Mouse (Mus musculus): ENCODE results near the gene Ptrh1. TPM values are rescaled to one million over a fixed set of nuclear protein-coding genes. Genes with fewer than 3 reads are reported as not detected.
A peak's percentile ranks its signal among the peaks of the same experiment; 100 is the strongest.

Ptrh1 gene
- polyA plus RNA-seq, 1 experiment from 2014 or later, result 1.2 TPM

- H3K27me3 ChIP-seq (ENCODE audit: control insufficient read depth, insufficient read depth, low read depth, low read length), result no peaks in the 10 kb centered on the region
- H3K27ac ChIP-seq (ENCODE audit: low read length), result no peak overlapping the region
- ATAC-seq (ENCODE audit: low read depth), result no peak
- H3K9me3 ChIP-seq (replicated peaks; ENCODE audit: control insufficient read depth, low read length), result no peaks in the 10 kb centered on the region
- no peaks in the 10 kb centered on the region for H3K36me3 ChIP-seq (ENCODE audit: control insufficient read depth, insufficient read depth)
- 71% methylated on average over 7 of the region's 7 CpGs for WGBS (ENCODE audit: insufficient replicate concordance)
- no peak overlapping the region for H3K4me3 ChIP-seq (ENCODE audit: low read depth, low read length)
- H3K4me2 ChIP-seq (ENCODE audit: low read depth, low read length), result no peak overlapping the region
- H3K4me1 ChIP-seq (ENCODE audit: control insufficient read depth, low read depth, low read length), result no peaks in the 10 kb centered on the region
- H3K9ac ChIP-seq (ENCODE audit: low read depth, low read length), result no peak overlapping the region
These were observed 25.4 kb upstream of the Ptrh1 start for GRCm38 (mm10) chr2:32750199-32750598.

GRCm38 (mm10) chr2:32750887-32751664 is 24.5 kb upstream of the Ptrh1 start:
- ATAC-seq (ENCODE audit: low read depth), result peak; percentile 84
- Histone ChIP-seq H3K9ac (ENCODE audit: low read depth, low read length) (no peak overlapping the region), H3K27me3 (ENCODE audit: control insufficient read depth, insufficient read depth, low read depth, low read length) (no peaks in the 10 kb centered on the region), H3K4me2 (ENCODE audit: low read depth, low read length) (peak overlapping the region; percentile 42), H3K27ac (ENCODE audit: low read length) (no peak overlapping the region), H3K9me3 (replicated peaks; ENCODE audit: control insufficient read depth, low read length) (no peaks in the 10 kb centered on the region), H3K36me3 (ENCODE audit: control insufficient read depth, insufficient read depth) (no peaks in the 10 kb centered on the region), H3K4me3 (ENCODE audit: low read depth, low read length) (peak overlapping the region; percentile 24), H3K4me1 (ENCODE audit: control insufficient read depth, low read depth, low read length) (no peaks in the 10 kb centered on the region)
- WGBS (ENCODE audit: insufficient replicate concordance), result 62% methylated on average over 31 of the region's 31 CpGs

GRCm38 (mm10) chr2:32751665-32752033 is 23.9 kb upstream of the Ptrh1 start:
- Histone ChIP-seq H3K36me3 (ENCODE audit: control insufficient read depth, insufficient read depth) (no peaks in the 10 kb centered on the region), H3K4me2 (ENCODE audit: low read depth, low read length) (peak overlapping the region; percentile 42), H3K4me3 (ENCODE audit: low read depth, low read length) (peak overlapping the region; percentile 24), H3K27ac (ENCODE audit: low read length) (no peak overlapping the region), H3K27me3 (ENCODE audit: control insufficient read depth, insufficient read depth, low read depth, low read length) (no peaks in the 10 kb centered on the region), H3K4me1 (ENCODE audit: control insufficient read depth, low read depth, low read length) (peaks cover under 1% of the 10 kb centered on the region; the same call in 1 of the 2 replicates), H3K9me3 (replicated peaks; ENCODE audit: control insufficient read depth, low read length) (no peaks in the 10 kb centered on the region), H3K9ac (ENCODE audit: low read depth, low read length) (no peak overlapping the region)
- ATAC-seq (ENCODE audit: low read depth), result no peak
- WGBS (ENCODE audit: insufficient replicate concordance), result 59% methylated on average over 9 of the region's 10 CpGs

- H3K27me3 ChIP-seq (ENCODE audit: control insufficient read depth, insufficient read depth, low read depth, low read length), result no peaks in the 10 kb centered on the region
- ATAC-seq (ENCODE audit: low read depth), result peak; percentile 30
- no peaks in the 10 kb centered on the region for H3K36me3 ChIP-seq (ENCODE audit: control insufficient read depth, insufficient read depth)
- H3K4me3 ChIP-seq (ENCODE audit: low read depth, low read length), result no peak overlapping the region
- no peak overlapping the region for H3K9ac ChIP-seq (ENCODE audit: low read depth, low read length)
- peaks cover 2% of the 10 kb centered on the region; the same call in 1 of the 2 replicates for H3K4me1 ChIP-seq (ENCODE audit: control insufficient read depth, low read depth, low read length)
- no peaks in the 10 kb centered on the region for H3K9me3 ChIP-seq (replicated peaks; ENCODE audit: control insufficient read depth, low read length)
- H3K27ac ChIP-seq (ENCODE audit: low read length), result no peak overlapping the region
- H3K4me2 ChIP-seq (ENCODE audit: low read depth, low read length), result no peak overlapping the region
- 68% methylated on average over 10 of the region's 10 CpGs for WGBS (ENCODE audit: insufficient replicate concordance)
These were observed 23.4 kb upstream of the Ptrh1 start for GRCm38 (mm10) chr2:32752181-32752580.

GRCm38 (mm10) chr2:32756674-32757055 is 18.9 kb upstream of the Ptrh1 start:
- Histone ChIP-seq H3K4me2 (ENCODE audit: low read depth, low read length) (peak overlapping the region; percentile 99; the same call in 1 of the 2 replicates), H3K27me3 (ENCODE audit: control insufficient read depth, insufficient read depth, low read depth, low read length) (no peaks in the 10 kb centered on the region), H3K4me3 (ENCODE audit: low read depth, low read length) (peak overlapping the region; percentile 9; the same call in 1 of the 2 replicates), H3K9me3 (replicated peaks; ENCODE audit: control insufficient read depth, low read length) (no peaks in the 10 kb centered on the region), H3K36me3 (ENCODE audit: control insufficient read depth, insufficient read depth) (no peaks in the 10 kb centered on the region), H3K4me1 (ENCODE audit: control insufficient read depth, low read depth, low read length) (peaks cover 7% of the 10 kb centered on the region), H3K27ac (ENCODE audit: low read length) (no peak overlapping the region), H3K9ac (ENCODE audit: low read depth, low read length) (no peak overlapping the region)
- WGBS (ENCODE audit: insufficient replicate concordance), result 37% methylated on average over 6 of the region's 6 CpGs
- no peak for ATAC-seq (ENCODE audit: low read depth)

GRCm38 (mm10) chr2:32757056-32757845 is 18.3 kb upstream of the Ptrh1 start, which contains the start of gene Tor2a:
TSS of gene Tor2a (plus strand) at chr2:32757234.
- under 1% methylated on average over 66 of the region's 66 CpGs for WGBS (ENCODE audit: insufficient replicate concordance)
- H3K4me2 ChIP-seq (ENCODE audit: low read depth, low read length), result peak within 1 kb of the TSS; percentile 99
- no peaks in the 10 kb centered on the region for H3K27me3 ChIP-seq (ENCODE audit: control insufficient read depth, insufficient read depth, low read depth, low read length)
- no peaks in the 10 kb centered on the region for H3K9me3 ChIP-seq (replicated peaks; ENCODE audit: control insufficient read depth, low read length)
- H3K4me3 ChIP-seq (ENCODE audit: low read depth, low read length), result peak within 1 kb of the TSS; percentile 83
- peaks cover 7% of the 10 kb centered on the region for H3K4me1 ChIP-seq (ENCODE audit: control insufficient read depth, low read depth, low read length)
- H3K9ac ChIP-seq (ENCODE audit: low read depth, low read length), result peak within 1 kb of the TSS; percentile 80
- H3K36me3 ChIP-seq (ENCODE audit: control insufficient read depth, insufficient read depth), result no peaks in the 10 kb centered on the region
- ATAC-seq (ENCODE audit: low read depth), result peak; percentile 93
- peak within 1 kb of the TSS; percentile 76 for H3K27ac ChIP-seq (ENCODE audit: low read length)

- Histone ChIP-seq H3K4me1 (ENCODE audit: control insufficient read depth, low read depth, low read length) (peaks cover 7% of the 10 kb centered on the region), H3K27me3 (ENCODE audit: control insufficient read depth, insufficient read depth, low read depth, low read length) (no peaks in the 10 kb centered on the region), H3K4me3 (ENCODE audit: low read depth, low read length) (no peak overlapping the region), H3K27ac (ENCODE audit: low read length) (no peak overlapping the region), H3K36me3 (ENCODE audit: control insufficient read depth, insufficient read depth) (no peaks in the 10 kb centered on the region), H3K9ac (ENCODE audit: low read depth, low read length) (no peak overlapping the region), H3K4me2 (ENCODE audit: low read depth, low read length) (no peak overlapping the region), H3K9me3 (replicated peaks; ENCODE audit: control insufficient read depth, low read length) (no peaks in the 10 kb centered on the region)
- WGBS (ENCODE audit: insufficient replicate concordance), result 78% methylated on average over 8 of the region's 8 CpGs
- ATAC-seq (ENCODE audit: low read depth), result 0 out of 2 replicates have a peak, but pooled peaks have one; percentile 10
These were observed 17.1 kb upstream of the Ptrh1 start for GRCm38 (mm10) chr2:32758503-32758902.

GRCm38 (mm10) chr2:32759001-32759400 is 16.6 kb upstream of the Ptrh1 start:
- Histone ChIP-seq H3K4me3 (ENCODE audit: low read depth, low read length) (no peak overlapping the region), H3K9ac (ENCODE audit: low read depth, low read length) (no peak overlapping the region), H3K9me3 (replicated peaks; ENCODE audit: control insufficient read depth, low read length) (no peaks in the 10 kb centered on the region), H3K36me3 (ENCODE audit: control insufficient read depth, insufficient read depth) (no peaks in the 10 kb centered on the region), H3K27me3 (ENCODE audit: control insufficient read depth, insufficient read depth, low read depth, low read length) (no peaks in the 10 kb centered on the region), H3K4me1 (ENCODE audit: control insufficient read depth, low read depth, low read length) (peaks cover 7% of the 10 kb centered on the region), H3K4me2 (ENCODE audit: low read depth, low read length) (no peak overlapping the region), H3K27ac (ENCODE audit: low read length) (no peak overlapping the region)
- ATAC-seq (ENCODE audit: low read depth), result no peak
- WGBS (ENCODE audit: insufficient replicate concordance), result 89% methylated on average over 2 of the region's 2 CpGs

- WGBS (ENCODE audit: insufficient replicate concordance), result 86% methylated on average over 14 of the region's 14 CpGs
These were observed 14.2 kb upstream of the Ptrh1 start for GRCm38 (mm10) chr2:32761361-32761760.

More at GRCm38 (mm10) chr2:32761361-32761760, 14.2 kb upstream of the Ptrh1 start:
- Histone ChIP-seq H3K36me3 (ENCODE audit: control insufficient read depth, insufficient read depth) (no peaks in the 10 kb centered on the region), H3K9me3 (replicated peaks; ENCODE audit: control insufficient read depth, low read length) (no peaks in the 10 kb centered on the region), H3K27ac (ENCODE audit: low read length) (no peak overlapping the region), H3K4me2 (ENCODE audit: low read depth, low read length) (no peak overlapping the region), H3K27me3 (ENCODE audit: control insufficient read depth, insufficient read depth, low read depth, low read length) (no peaks in the 10 kb centered on the region), H3K9ac (ENCODE audit: low read depth, low read length) (no peak overlapping the region), H3K4me1 (ENCODE audit: control insufficient read depth, low read depth, low read length) (peaks cover 7% of the 10 kb centered on the region), H3K4me3 (ENCODE audit: low read depth, low read length) (no peak overlapping the region)
- ATAC-seq (ENCODE audit: low read depth), result no peak

Measured in liver, embryonic 16.5 days (tissue).